Mouse (Mus musculus) ES-E14 (cell line): ENCODE measurements around the gene Kank3.

Experiments used
- CHD2 ChIP-seq: IDR thresholded peaks from 2 replicates; pipeline ENCODE4 v1.6.1; 2014; ENCODE audit warnings: mild to moderate bottlenecking, low read depth, low read length, inconsistent platforms
- HCFC1 ChIP-seq: IDR thresholded peaks from 2 replicates; pipeline ENCODE4 v1.6.1; 2012; ENCODE audit warnings: low read length, inconsistent platforms, borderline replicate concordance; ENCODE audit not compliant: insufficient read depth
- ZC3H11A ChIP-seq: IDR thresholded peaks from 2 replicates; pipeline ENCODE4 v1.6.1; 2012; ENCODE audit warnings: low read depth, mild to moderate bottlenecking, inconsistent platforms, low read length, borderline replicate concordance
- ZNF384 ChIP-seq: IDR thresholded peaks from 2 replicates; pipeline ENCODE4 v1.6.1; 2012; ENCODE audit warnings: low read depth, low read length, inconsistent platforms

DNA sequence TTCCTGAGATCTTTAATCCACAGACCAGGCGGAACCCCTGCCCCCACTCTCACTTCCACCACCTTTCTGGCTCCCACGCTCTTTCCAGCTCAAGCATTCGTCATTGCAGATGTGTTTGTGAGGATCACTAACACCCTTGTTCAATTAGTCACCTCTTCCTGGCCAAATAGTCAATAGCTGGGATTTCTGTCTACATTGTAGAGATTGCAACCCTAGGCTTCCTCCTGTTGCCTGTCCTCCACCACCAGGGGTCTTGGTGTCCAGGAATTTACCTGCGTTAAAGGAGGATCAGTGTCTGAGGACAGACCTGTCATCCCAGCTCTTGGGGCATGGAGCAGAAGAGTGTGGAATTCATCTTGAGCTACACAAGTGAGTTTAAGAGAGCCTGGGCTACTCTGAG lies 28.3 kb upstream of the Kank3 start:
- TF ChIP-seq ZNF384, result no peak
- no peak for TF ChIP-seq CHD2
- no peak for TF ChIP-seq ZC3H11A
- TF ChIP-seq HCFC1, result no peak
